Mouse (Mus musculus) MEL (cell line): ENCODE data around the gene Nelfe. TPM values are rescaled to one million over a fixed set of nuclear protein-coding genes. Genes with fewer than 3 reads are reported as not detected.
A peak's percentile ranks its signal among the peaks of the same experiment; 100 is the strongest.

Source experiments
- DNase-seq: peaks from one replicate; pipeline ENCODE4 v3.0.0; 2011; ENCODE audit warnings: low read depth, low spot score
- H3K27ac ChIP-seq: 2 replicates; pipeline ENCODE4 v1.5.1; 2012; ENCODE audit warnings: low read depth, mild to moderate bottlenecking, control low read depth, low read length, moderate library complexity; ENCODE audit not compliant: control insufficient read depth
- H3K27me3 ChIP-seq, 2 experiments: fragments of 150-350 bp in 1 of 2; sonication (generic) in 1 of 2; 2 replicates each; pipeline ENCODE4 v1.6.1; 2012; ENCODE audit warnings: low read length in 2 of 2, mild to moderate bottlenecking in 2 of 2, improper control_type of control experiment in 1 of 2, moderate library complexity in 1 of 2; ENCODE audit not compliant: insufficient read depth in 2 of 2, control insufficient read depth in 1 of 2
- H3K36me3 ChIP-seq, 2 experiments: 2 replicates each; pipeline ENCODE4 v1.6.1; 2012 to 2014; ENCODE audit warnings: low read length in 2 of 2, improper control_type of control experiment in 1 of 2, inconsistent platforms in 1 of 2, mild to moderate bottlenecking in 1 of 2; ENCODE audit not compliant: insufficient read depth in 2 of 2, control insufficient read depth in 1 of 2
- H3K4me1 ChIP-seq, 2 experiments: fragments of 150-350 bp in 1 of 2; sonication (generic) in 1 of 2; 2 replicates each; pipeline ENCODE4 v1.6.1; 2012; ENCODE audit warnings: low read length in 2 of 2, improper control_type of control experiment in 1 of 2, mild to moderate bottlenecking in 1 of 2; ENCODE audit not compliant: insufficient read depth in 2 of 2, control insufficient read depth in 1 of 2
- H3K4me3 ChIP-seq, 2 experiments: fragments of 150-350 bp in 1 of 2; sonication (generic) in 1 of 2; 2 replicates each; pipeline ENCODE4 v1.5.1; 2012; ENCODE audit warnings: low read depth in 2 of 2, low read length in 2 of 2, mild to moderate bottlenecking in 2 of 2, moderate library complexity in 2 of 2, control low read depth in 1 of 2, improper control_type of control experiment in 1 of 2; ENCODE audit not compliant: control insufficient read depth in 1 of 2, insufficient read depth in 1 of 2
- H3K79me2 ChIP-seq: 2 replicates; pipeline ENCODE4 v1.6.1; 2012; ENCODE audit warnings: mild to moderate bottlenecking, low read length, moderate library complexity; ENCODE audit not compliant: control insufficient read depth, poor library complexity, insufficient read depth
- H3K9ac ChIP-seq: 2 replicates; pipeline ENCODE4 v1.6.1; 2012; ENCODE audit warnings: low read depth, mild to moderate bottlenecking, control low read depth, low read length, moderate library complexity; ENCODE audit not compliant: control insufficient read depth, poor library complexity, severe bottlenecking
- H3K9me3 ChIP-seq: fragments of 150-350 bp; sonication (generic); replicated peaks from 2 replicates; pipeline ENCODE4 v1.6.1; 2012; ENCODE audit warnings: mild to moderate bottlenecking, low read length, improper control_type of control experiment, moderate library complexity; ENCODE audit not compliant: insufficient read depth
- CTCF ChIP-seq, 3 experiments: IDR thresholded peaks in 2 of 3; conservative IDR thresholded peaks in 1 of 3; 2 replicates each; pipeline ENCODE4 v1.5.1; 2011 to 2012; ENCODE audit warnings: low read length in 3 of 3, low read depth in 2 of 3, mild to moderate bottlenecking in 2 of 3, improper control_type of control experiment in 1 of 3, inconsistent platforms in 1 of 3, mixed read lengths in 1 of 3, moderate library complexity in 1 of 3; ENCODE audit not compliant: control insufficient read depth in 1 of 3, insufficient read depth in 1 of 3, poor library complexity in 1 of 3, severe bottlenecking in 1 of 3
- ELF1 ChIP-seq: IDR thresholded peaks from 2 replicates; pipeline ENCODE4 v1.6.1; 2014; ENCODE audit warnings: low read depth, mild to moderate bottlenecking, inconsistent platforms, low read length, improper control_type of control experiment, moderate library complexity
- HCFC1 ChIP-seq: IDR thresholded peaks from 2 replicates; pipeline ENCODE4 v1.6.1; 2012; ENCODE audit warnings: low read depth, mild to moderate bottlenecking, inconsistent platforms, low read length, improper control_type of control experiment, moderate library complexity
- KAT2A ChIP-seq: conservative IDR thresholded peaks from 2 replicates; pipeline ENCODE4 v1.6.1; 2012; ENCODE audit warnings: low read depth, low read length, improper control_type of control experiment, inconsistent platforms
- MAX ChIP-seq: IDR thresholded peaks from 2 replicates; pipeline ENCODE4 v1.6.1; 2011; ENCODE audit warnings: low read length, improper control_type of control experiment
- MAZ ChIP-seq: IDR thresholded peaks from 2 replicates; pipeline ENCODE4 v1.6.1; 2012; ENCODE audit warnings: low read depth, mild to moderate bottlenecking, inconsistent platforms, low read length, improper control_type of control experiment
- MYC ChIP-seq: IDR thresholded peaks from 2 replicates; pipeline ENCODE4 v1.6.1; 2011; ENCODE audit warnings: low read depth, mild to moderate bottlenecking, low read length, improper control_type of control experiment, moderate library complexity
- NELFE ChIP-seq: IDR thresholded peaks from 2 replicates; pipeline ENCODE4 v1.6.1; 2011; ENCODE audit warnings: low read depth, low read length, improper control_type of control experiment
- NRF1 ChIP-seq: IDR thresholded peaks from 2 replicates; pipeline ENCODE4 v1.6.1; 2014; ENCODE audit warnings: low read depth, mild to moderate bottlenecking, inconsistent platforms, low read length, improper control_type of control experiment, moderate library complexity; ENCODE audit not compliant: poor library complexity, insufficient read depth, severe bottlenecking
- POLR2AphosphoS5 ChIP-seq: IDR thresholded peaks from 2 replicates; pipeline ENCODE4 v1.6.1; 2012; ENCODE audit warnings: low read depth, borderline replicate concordance, mild to moderate bottlenecking, inconsistent platforms, low read length, moderate library complexity, mixed read lengths
- RAD21 ChIP-seq: IDR thresholded peaks from 2 replicates; pipeline ENCODE4 v1.6.1; 2011; ENCODE audit warnings: mild to moderate bottlenecking, low read depth, low read length, improper control_type of control experiment
- SIN3A ChIP-seq: IDR thresholded peaks from 2 replicates; pipeline ENCODE4 v1.6.1; 2012; ENCODE audit warnings: low read length, improper control_type of control experiment, inconsistent platforms
- SMC3 ChIP-seq: IDR thresholded peaks from 2 replicates; pipeline ENCODE4 v1.6.1; 2011; ENCODE audit warnings: low read depth, low read length, improper control_type of control experiment
- UBTF ChIP-seq: IDR thresholded peaks from 2 replicates; pipeline ENCODE4 v1.6.1; 2012; ENCODE audit warnings: low read depth, mild to moderate bottlenecking, inconsistent platforms, low read length, improper control_type of control experiment, moderate library complexity, borderline replicate concordance; ENCODE audit not compliant: insufficient read depth
- USF2 ChIP-seq, 2 experiments: IDR thresholded peaks; 2 replicates each; pipeline ENCODE4 v1.6.1; 2011 to 2012; ENCODE audit warnings: improper control_type of control experiment in 2 of 2, low read length in 2 of 2, borderline replicate concordance in 1 of 2, inconsistent platforms in 1 of 2, low read depth in 1 of 2, mild to moderate bottlenecking in 1 of 2; ENCODE audit not compliant: insufficient read depth in 1 of 2
- ZKSCAN1 ChIP-seq: IDR thresholded peaks from 2 replicates; pipeline ENCODE4 v1.6.1; 2012; ENCODE audit warnings: low read depth, mild to moderate bottlenecking, inconsistent platforms, low read length, improper control_type of control experiment, moderate library complexity
- ZMIZ1 ChIP-seq: IDR thresholded peaks from 2 replicates; pipeline ENCODE4 v1.6.1; 2012; ENCODE audit warnings: low read depth, mild to moderate bottlenecking, inconsistent platforms, low read length, improper control_type of control experiment, moderate library complexity
- polyA plus RNA-seq, 2 experiments: library from polyadenylated mRNA; stranded (reverse) in 1 of 2; unstranded in 1 of 2; fragments of >175 nt in 1 of 2; fragments of >200 nt in 1 of 2; gene quantifications; 2 replicates each; pipeline versions ENCODE4 v1.2.1 to v1.2.4; 2012; ENCODE audit warnings: low replicate concordance in 2 of 2, low read depth in 1 of 2; ENCODE audit not compliant: insufficient read length in 2 of 2, insufficient read depth in 1 of 2, missing spikeins in 1 of 2
- total RNA-seq: library from RNA; depleted of rRNA; stranded (reverse); fragments of 300-350 nt; gene quantifications from 2 replicates; pipeline ENCODE4 v1.2.3, GENCODE M21; 2012

Gene Nelfe
- total and polyA plus RNA-seq, 3 experiments = 67.6 to 192 TPM; not detected in 1

- Histone ChIP-seq H3K9me3 (no peaks in the 10 kb centered on the region), H3K4me1 (peaks cover 0 to 3% of the 10 kb centered on the region in 2 experiments; a peak in 2 of 4 replicates), H3K79me2 (peaks cover 15% of the 10 kb centered on the region), H3K9ac (peak overlapping the region; percentile 86), H3K4me3 (peak overlapping the region; percentile 59 to 80), H3K27ac (peak overlapping the region; percentile 34; the same call in 1 of the 2 replicates), H3K36me3 (peaks cover 1 to 5% of the 10 kb centered on the region in 2 experiments)
- peak; percentile 55 for DNase-seq
- no peak for TF ChIP-seq NRF1
- TF ChIP-seq ZKSCAN1 = no peak
- TF ChIP-seq UBTF = 0 out of 2 replicates have a peak, but pooled peaks have one; percentile 33
- TF ChIP-seq, all 39 proteins: peak for 1
- no peaks in the 10 kb centered on the region for H3K27me3 ChIP-seq
These were observed 430 bp downstream of the Nelfe start for GRCm38 (mm10) chr17:34850517-34851125.

- DNase-seq = no peak
- Histone ChIP-seq H3K9me3 (no peaks in the 10 kb centered on the region), H3K27ac (no peak overlapping the region), H3K79me2 (peaks cover 15% of the 10 kb centered on the region), H3K27me3 (no peaks in the 10 kb centered on the region)
- TF ChIP-seq MYC = no peak
- TF ChIP-seq NRF1 = no peak
- TF ChIP-seq, all 39 proteins: peak for 0
- H3K4me3 ChIP-seq = no peak overlapping the region
- H3K4me1 ChIP-seq = peaks cover 0 to 3% of the 10 kb centered on the region in 2 experiments; a peak in 2 of 4 replicates
- H3K36me3 ChIP-seq = peaks cover 0 to 5% of the 10 kb centered on the region in 2 experiments; a peak in 2 of 4 replicates
- no peak overlapping the region for H3K9ac ChIP-seq
These were observed 3.3 kb downstream of the Nelfe start for GRCm38 (mm10) chr17:34853511-34853910.

- Histone ChIP-seq H3K9ac (no peak overlapping the region), H3K9me3 (no peaks in the 10 kb centered on the region), H3K79me2 (peaks cover 12% of the 10 kb centered on the region), H3K27ac (no peak overlapping the region), H3K27me3 (no peaks in the 10 kb centered on the region), H3K4me1 (peaks cover 0 to 3% of the 10 kb centered on the region in 2 experiments; a peak in 2 of 4 replicates), H3K36me3 (peaks cover 0 to 5% of the 10 kb centered on the region in 2 experiments; a peak in 2 of 4 replicates), H3K4me3 (no peak overlapping the region)
- DNase-seq = no peak
- no peak for TF ChIP-seq KAT2A
- no peak for TF ChIP-seq MAX
These were observed 4.6 kb downstream of the Nelfe start for GRCm38 (mm10) chr17:34854761-34855160.

- H3K27me3 ChIP-seq = no peaks in the 10 kb centered on the region
- H3K4me3 ChIP-seq = no peak overlapping the region
- H3K36me3 ChIP-seq = peaks cover 0 to 5% of the 10 kb centered on the region in 2 experiments; a peak in 2 of 4 replicates
- no peak overlapping the region for H3K9ac ChIP-seq
- H3K9me3 ChIP-seq = no peaks in the 10 kb centered on the region
- DNase-seq = peak; percentile 43
- H3K4me1 ChIP-seq = peaks cover 0 to 3% of the 10 kb centered on the region in 2 experiments; a peak in 2 of 4 replicates
- no peak overlapping the region for H3K27ac ChIP-seq
- peaks cover 7% of the 10 kb centered on the region for H3K79me2 ChIP-seq
- TF ChIP-seq USF2 (IDR thresholded peaks at IDR 0.05; ENCODE audit: borderline replicate concordance in 1 of 2, insufficient read depth in 1 of 2, low read depth in 1 of 2, low read length in 2 of 2) (no peak), SIN3A (no peak), SMC3 (peak; percentile 85), ZMIZ1 (no peak), KAT2A (no peak), CTCF (IDR thresholded peaks at IDR 0.05 in 2 of 3, conservative IDR thresholded peaks at IDR 0.05 in 1 of 3; ENCODE audit: control insufficient read depth in 1 of 3, insufficient read depth in 1 of 3, low read depth in 2 of 3, low read length in 3 of 3, poor library complexity in 1 of 3, severe bottlenecking in 1 of 3) (peak; percentile 75 to 81 (median 78)), RAD21 (peak; percentile 61), ZKSCAN1 (no peak), ELF1 (no peak), MAZ (no peak), POLR2AphosphoS5 (no peak), NELFE (no peak), UBTF (no peak), HCFC1 (no peak)
These were observed 5.6 kb downstream of the Nelfe start for GRCm38 (mm10) chr17:34855825-34856224.
